Mouse (Mus musculus): ENCODE data around the gene Gbgt1.
A peak's percentile ranks its signal among the peaks of the same experiment; 100 is the strongest.
"Not testable (repeated sequence)": the region's sequence is repeated elsewhere in the genome, so short reads cannot be mapped to it uniquely, and the experiment has no call there.

Gene Gbgt1

GRCm38 (mm10) chr2:28504676-28505075 is 8.0 kb downstream of the Gbgt1 start:
- DNase-seq, result no peak

GRCm38 (mm10) chr2:28505795-28506194 is 9.1 kb downstream of the Gbgt1 start, which contains the start of gene Gm10134:
Gene Gm10134, plus strand, starts transcription at chr2:28506095.
- DNase-seq, result no peak

DNA sequence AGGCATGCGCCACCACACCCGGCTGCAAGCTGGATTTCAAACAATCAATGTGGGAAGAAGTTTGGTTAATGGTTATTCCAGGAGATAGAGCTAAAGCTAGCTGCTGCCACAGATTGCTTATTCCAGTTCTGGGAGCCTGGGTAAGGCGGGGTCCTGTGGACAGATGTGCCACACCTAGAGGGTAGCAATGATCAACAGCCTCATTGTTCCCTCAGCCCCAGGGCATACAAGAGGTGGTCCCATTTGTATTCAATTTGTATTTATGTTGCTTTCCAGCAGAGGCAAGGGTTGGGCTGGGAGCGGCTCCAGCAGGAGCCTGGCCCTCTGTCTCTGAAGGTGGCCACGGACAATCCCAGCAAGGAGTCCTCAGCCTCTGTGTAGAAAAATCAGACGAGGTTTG is 9.6 kb downstream of the Gbgt1 start:
- no peak for DNase-seq

DNA sequence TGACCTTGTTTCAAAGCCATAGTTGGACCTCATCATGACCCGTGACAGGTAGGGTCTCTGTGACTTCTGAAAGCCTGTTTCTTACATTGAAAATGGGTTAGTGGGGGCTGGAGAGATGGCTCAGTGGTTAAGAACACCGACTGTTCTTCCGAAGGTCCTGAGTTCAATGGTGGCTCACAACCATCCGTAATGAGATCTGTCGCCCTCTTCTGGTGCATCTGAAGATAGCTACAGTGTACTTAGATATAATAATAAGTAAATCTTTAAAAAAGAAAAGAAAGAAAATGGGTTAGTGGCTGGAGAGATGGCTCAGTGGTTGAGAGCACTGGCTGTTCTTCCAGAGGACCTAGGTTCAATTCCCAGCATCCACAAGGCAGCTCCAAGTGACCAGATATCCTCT is 14.9 kb downstream of the Gbgt1 start:
- not testable (repeated sequence) for DNase-seq

DNA sequence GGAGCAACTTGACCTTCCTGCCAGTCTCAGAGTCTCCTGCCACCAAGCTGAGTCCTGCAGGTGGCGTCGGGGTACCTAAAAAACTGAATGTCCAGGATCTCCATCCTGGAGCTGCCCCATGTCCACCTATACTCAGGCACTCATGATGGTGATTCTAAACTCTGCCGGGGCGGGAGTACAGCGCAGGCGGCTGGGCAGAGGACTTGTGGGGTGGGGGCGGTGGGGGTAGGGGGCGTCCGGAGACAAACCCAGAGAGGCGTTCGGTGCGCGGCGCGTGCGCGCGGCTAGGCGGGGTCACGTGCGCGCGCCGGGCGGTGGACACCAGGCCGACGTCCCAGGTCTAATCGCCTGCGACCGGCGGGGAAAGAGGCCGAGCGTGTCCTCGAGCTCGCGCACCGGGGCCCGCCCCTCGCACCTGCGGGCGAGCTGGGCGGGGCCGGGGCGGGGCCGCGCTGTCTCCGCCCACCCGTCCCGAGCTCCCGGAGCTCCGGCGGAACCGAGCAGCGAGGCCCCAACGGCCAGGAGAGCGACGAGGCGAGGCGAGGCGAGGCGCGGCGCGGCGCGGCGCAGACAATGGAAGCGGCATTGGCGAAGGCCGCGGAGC is 16.2 kb downstream of the Gbgt1 start, which contains the start of gene Ralgds:
TSS of gene Ralgds (plus strand) at position 328 of the 604 bp plus-strand sequence.
- peak; percentile 43 for DNase-seq

- peak; percentile 32 for DNase-seq
These were observed 17.0 kb downstream of the Gbgt1 start for GRCm38 (mm10) chr2:28513431-28514370.

DNA sequence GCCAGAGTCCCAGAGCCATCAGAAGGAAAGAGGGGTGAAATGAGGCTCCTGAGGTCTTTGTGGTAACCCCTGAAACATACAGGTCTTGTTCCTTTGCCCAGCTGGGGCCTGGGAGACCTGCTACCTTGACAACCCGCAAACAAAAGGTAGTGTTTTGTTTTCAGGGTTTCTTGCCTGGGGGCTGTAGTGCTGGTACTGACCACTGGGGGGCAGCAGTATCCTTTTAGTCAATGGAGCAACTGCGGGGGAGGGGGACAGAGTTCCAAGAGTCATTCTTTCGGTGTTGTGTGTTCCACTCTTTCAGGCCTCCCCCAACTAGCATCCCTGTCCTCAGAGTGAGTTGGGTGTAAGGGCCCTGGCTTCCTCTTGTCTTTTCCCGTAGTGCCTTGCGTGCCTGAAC is 17.8 kb downstream of the Gbgt1 start:
- peak; percentile 93 for DNase-seq

- peak; percentile 84 for DNase-seq
These were observed 20.7 kb downstream of the Gbgt1 start for GRCm38 (mm10) chr2:28517206-28517909.

GRCm38 (mm10) chr2:28518231-28518630 is 21.5 kb downstream of the Gbgt1 start:
- DNase-seq, result no peak

GRCm38 (mm10) chr2:28520581-28520980 is 23.9 kb downstream of the Gbgt1 start:
- no peak for DNase-seq

GRCm38 (mm10) chr2:28521571-28522151 is 25.0 kb downstream of the Gbgt1 start:
- DNase-seq, result no peak

DNA sequence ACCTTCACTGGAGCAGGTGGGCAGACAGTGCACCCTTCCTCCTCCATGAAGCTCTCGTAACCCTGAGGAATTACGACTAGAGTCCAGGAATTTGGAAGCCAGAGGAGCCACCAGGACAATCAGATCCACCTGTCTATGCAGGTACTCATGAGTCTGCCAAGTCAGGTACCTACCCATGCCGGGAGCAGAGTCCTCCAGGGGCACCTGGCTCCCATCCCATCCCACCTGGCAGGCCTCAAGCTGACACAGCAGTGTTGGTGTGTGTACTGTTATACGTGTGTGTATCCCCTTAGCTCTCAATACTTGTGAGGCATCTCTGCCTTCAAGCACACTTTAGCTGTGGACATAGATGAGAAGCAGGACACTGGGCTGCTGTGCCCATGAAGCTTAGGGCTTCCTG is 25.5 kb downstream of the Gbgt1 start:
- no peak for DNase-seq

DNA sequence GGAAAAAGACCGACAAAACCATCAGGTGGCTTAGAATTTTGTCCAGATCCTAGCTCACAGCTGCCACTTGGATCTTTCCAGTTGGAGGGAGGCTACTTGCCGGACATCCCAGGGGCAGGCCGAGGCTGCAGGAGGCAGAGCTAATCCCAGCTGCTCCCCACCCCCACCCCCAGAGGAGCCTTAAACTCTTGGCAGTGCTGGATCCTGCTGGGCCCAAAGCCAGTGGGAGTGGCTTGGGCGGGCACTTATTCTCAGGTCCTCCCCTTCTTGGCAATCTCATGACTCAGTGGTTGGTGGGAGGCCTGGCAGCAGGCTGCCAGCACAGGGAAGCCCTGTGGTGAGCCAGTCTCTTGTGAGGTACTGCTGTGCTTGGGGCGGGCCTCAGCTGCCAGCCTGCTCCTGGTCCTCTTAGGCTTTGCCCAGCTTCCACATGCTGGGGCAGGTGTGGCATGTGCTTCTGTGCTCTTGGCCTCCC is 27.0 kb downstream of the Gbgt1 start:
- peak; percentile 82 for DNase-seq

GRCm38 (mm10) chr2:28524406-28524805 is 27.7 kb downstream of the Gbgt1 start:
- no peak for DNase-seq

GRCm38 (mm10) chr2:28525219-28525942 is 28.7 kb downstream of the Gbgt1 start:
- DNase-seq, result no peak

DNA sequence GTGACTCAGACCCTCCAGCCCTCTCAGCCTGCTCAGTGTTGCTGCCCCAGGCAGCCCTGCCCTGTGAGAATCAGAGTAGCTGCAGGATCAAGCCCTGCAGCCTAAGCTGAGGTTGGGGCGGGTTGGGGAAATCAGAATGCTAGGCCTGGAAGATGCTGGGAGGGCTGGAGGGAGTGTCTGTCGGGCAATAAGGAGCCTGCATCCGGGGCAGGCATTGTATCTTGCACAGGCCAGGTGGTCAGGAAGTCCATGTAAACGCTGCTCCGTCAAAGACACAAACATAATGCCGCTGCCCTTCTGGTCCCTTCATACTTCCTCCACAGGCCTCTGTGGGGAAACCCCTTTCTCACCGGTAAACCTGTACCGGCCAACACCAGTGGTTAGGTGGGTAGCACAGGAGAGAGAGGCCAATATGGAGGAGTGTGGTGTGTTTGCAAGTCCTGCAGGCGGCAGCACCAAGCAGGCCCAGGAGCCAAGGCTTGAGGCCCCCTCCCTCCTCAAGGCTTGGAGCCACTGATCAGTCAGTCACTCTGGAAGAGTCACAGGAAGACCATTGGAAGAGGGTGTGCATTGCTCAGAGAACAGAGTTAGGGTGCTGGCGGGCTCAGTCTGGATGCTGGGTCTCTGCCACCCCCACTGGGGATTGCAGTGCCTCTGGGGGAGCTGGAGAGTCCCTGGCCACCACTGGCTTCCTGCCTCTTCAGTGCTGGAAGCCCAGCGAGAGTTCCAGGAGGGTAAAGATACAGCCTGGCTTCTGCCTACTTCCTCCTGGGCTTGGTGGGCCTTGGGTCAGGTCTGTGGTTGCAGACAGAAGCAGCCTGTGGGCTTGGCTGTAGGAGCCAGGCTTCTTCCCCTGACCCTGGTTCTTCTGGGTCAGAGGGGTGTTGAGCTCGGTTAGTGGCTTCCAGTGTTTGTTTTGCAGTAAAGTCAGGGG is 29.5 kb downstream of the Gbgt1 start:
- no peak for DNase-seq

GRCm38 (mm10) chr2:28527436-28528353 is 31.0 kb downstream of the Gbgt1 start:
- no peak for DNase-seq

DNA sequence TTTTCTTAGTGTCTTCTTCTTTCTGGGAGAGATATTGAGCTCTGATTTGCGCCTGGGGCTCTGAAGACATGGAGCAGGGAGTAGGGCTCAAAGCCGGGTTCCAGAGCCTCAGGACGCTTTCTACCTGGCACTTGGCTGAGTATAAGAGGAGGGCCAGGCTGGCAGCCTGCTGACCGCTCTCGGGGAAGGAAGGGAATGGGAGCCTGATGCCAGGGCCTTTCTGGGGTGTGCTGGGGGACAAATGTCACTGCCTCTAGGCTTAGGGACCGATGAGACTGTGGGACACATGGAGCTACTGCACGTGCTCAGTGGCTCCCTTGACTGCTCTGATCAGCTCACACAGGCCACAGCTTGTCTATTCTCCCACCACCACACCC is 31.7 kb downstream of the Gbgt1 start:
- no peak for DNase-seq

GRCm38 (mm10) chr2:28529856-28530255 is 33.2 kb downstream of the Gbgt1 start:
- no peak for DNase-seq

DNA sequence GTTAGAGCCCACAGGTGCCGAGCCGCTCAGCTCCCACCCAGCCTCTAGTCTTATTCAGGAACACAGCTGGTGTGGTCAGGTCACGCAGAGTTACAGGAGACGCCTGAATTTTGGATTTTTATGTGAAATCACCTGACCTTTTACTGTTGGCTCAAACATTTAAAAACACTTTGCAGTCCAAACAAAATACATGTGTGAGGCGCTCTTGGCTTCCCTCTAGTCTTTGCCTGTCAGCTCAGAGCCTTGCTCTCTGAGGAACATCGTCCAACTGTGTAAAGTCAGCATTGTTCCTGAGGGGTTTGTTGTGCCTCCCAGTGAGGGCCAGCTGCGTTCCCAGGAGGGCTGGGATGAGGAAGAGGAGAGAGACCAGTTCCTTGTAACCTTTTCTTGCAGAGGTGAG is 33.6 kb downstream of the Gbgt1 start:
- no peak for DNase-seq

Data from right cerebral cortex, postnatal 14 days (tissue).